Mouse (Mus musculus) stomach, embryonic 14.5 days (tissue): ENCODE results near the gene Map3k1. TPM values are rescaled to one million over a fixed set of nuclear protein-coding genes. Genes with fewer than 3 reads are reported as not detected.

Experiments used
- ATAC-seq: fragments of 200-750 bp; cut with Nextera tagmentation; 2 replicates; pipeline ENCODE4 v1.8.0; 2017; ENCODE audit warnings: low read depth, moderate TSS enrichment; ENCODE audit not compliant: insufficient number of reproducible peaks, insufficient read depth, low FRiP score
- H3K27ac ChIP-seq: fragments of 300-500 bp; sonication (generic); 2 replicates; pipeline ENCODE4 v1.5.1; 2014; ENCODE audit warnings: mild to moderate bottlenecking, low read length, moderate library complexity, mixed read lengths
- H3K27me3 ChIP-seq: fragments of 300-500 bp; sonication (generic); 2 replicates; pipeline ENCODE4 v1.6.1; 2014; ENCODE audit warnings: low read length, control low read depth, mixed read lengths; ENCODE audit not compliant: control insufficient read depth, insufficient read depth
- H3K36me3 ChIP-seq: fragments of 300-500 bp; sonication (generic); 2 replicates; pipeline ENCODE4 v1.6.1; 2014; ENCODE audit warnings: mild to moderate bottlenecking, control low read depth, low read length, moderate library complexity, mixed read lengths; ENCODE audit not compliant: control insufficient read depth, insufficient read depth
- H3K4me1 ChIP-seq: fragments of 300-500 bp; sonication (generic); 2 replicates; pipeline ENCODE4 v1.6.1; 2014; ENCODE audit warnings: low read length, control low read depth, mixed read lengths; ENCODE audit not compliant: control insufficient read depth, insufficient read depth
- H3K4me2 ChIP-seq: fragments of 300-500 bp; sonication (generic); replicated peaks from 2 replicates; pipeline ENCODE4 v1.6.1; 2014; ENCODE audit warnings: low read depth, low read length, control low read depth
- H3K4me3 ChIP-seq: fragments of 300-500 bp; sonication (generic); 2 replicates; pipeline ENCODE4 v1.5.1; 2014; ENCODE audit warnings: low read depth, low read length, control low read depth
- H3K9ac ChIP-seq: fragments of 300-500 bp; sonication (generic); replicated peaks from 2 replicates; pipeline ENCODE4 v1.6.1; 2014; ENCODE audit warnings: low read depth, mild to moderate bottlenecking, control low read depth, low read length, moderate library complexity, mixed read lengths
- H3K9me3 ChIP-seq: fragments of 300-500 bp; sonication (generic); 2 replicates; pipeline ENCODE4 v1.6.1; 2016; ENCODE audit warnings: low read depth, low read length, control low read depth; ENCODE audit not compliant: control insufficient read depth
- WGBS: fragments of 180-500 bp; shearing (Covaris S2); extraction: QIAGEN DNeasy Blood & Tissue Kit; methylation state at CpG from one replicate; pipeline ENCODE4 v1.1.7; 2014; 5-methylcytosine and 5-hydroxymethylcytosine counted together
- polyA plus RNA-seq: library from polyadenylated mRNA; unstranded; fragments of >200 nt; fragmentation: Nextera tagmentation; extraction: Ambion mirVana; gene quantifications from 2 replicates; pipeline ENCODE4 v1.2.1, GENCODE M21; 2014

Gene Map3k1
- polyA plus RNA-seq, 1 experiment from 2014 or later = 32.0 TPM

GRCm38 (mm10) chr13:111791596-111791995 is 17.2 kb downstream of the Map3k1 start:
- H3K9me3 ChIP-seq = no peaks in the 10 kb centered on the region
- ATAC-seq = no peak
- no peak overlapping the region for H3K4me2 ChIP-seq
- H3K9ac ChIP-seq = no peak overlapping the region
- no peaks in the 10 kb centered on the region for H3K36me3 ChIP-seq
- no peaks in the 10 kb centered on the region for H3K27me3 ChIP-seq
- no peak overlapping the region for H3K27ac ChIP-seq
- H3K4me3 ChIP-seq = no peak overlapping the region
- 86% methylated on average over 11 of the region's 11 CpGs for WGBS
- H3K4me1 ChIP-seq = peaks cover 59% of the 10 kb centered on the region

GRCm38 (mm10) chr13:111789420-111790065 is 19.2 kb downstream of the Map3k1 start:
- Histone ChIP-seq H3K9me3 (no peaks in the 10 kb centered on the region), H3K36me3 (no peaks in the 10 kb centered on the region), H3K4me1 (peaks cover 53% of the 10 kb centered on the region), H3K4me3 (no peak overlapping the region), H3K9ac (no peak overlapping the region), H3K4me2 (peak overlapping the region; percentile 1; the same call in 1 of the 2 replicates), H3K27ac (peak overlapping the region; percentile 35; the same call in 1 of the 2 replicates), H3K27me3 (no peaks in the 10 kb centered on the region)
- ATAC-seq = no peak; the same call in 1 of the 2 replicates
- 25% methylated on average over 9 of the region's 9 CpGs for WGBS

DNA sequence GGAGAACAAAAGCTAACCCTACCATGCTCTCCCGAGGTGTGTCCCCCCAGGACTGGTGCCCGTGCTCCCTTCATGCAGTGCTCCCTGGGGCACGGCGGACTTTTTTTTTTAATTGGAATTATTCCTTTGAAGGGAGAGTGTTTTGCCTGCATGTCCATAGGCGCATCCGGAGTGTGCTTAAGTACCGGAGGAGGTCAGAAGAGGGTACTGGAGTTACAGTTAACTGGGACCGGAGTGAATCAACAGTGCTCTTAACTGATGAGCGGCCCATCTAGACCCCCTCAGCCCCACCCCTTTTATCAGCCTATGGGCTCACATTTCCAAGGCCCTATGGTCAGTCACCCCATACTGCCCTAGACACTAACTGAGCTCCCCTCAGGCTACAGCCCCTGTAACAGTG is 19.9 kb downstream of the Map3k1 start:
- H3K9ac ChIP-seq = no peak overlapping the region
- 60% methylated on average over 9 of the region's 9 CpGs for WGBS
- ATAC-seq = peak; percentile 39; the same call in 1 of the 2 replicates
- H3K4me3 ChIP-seq = no peak overlapping the region
- peaks cover 53% of the 10 kb centered on the region for H3K4me1 ChIP-seq
- no peaks in the 10 kb centered on the region for H3K36me3 ChIP-seq
- peak overlapping the region; percentile 35; the same call in 1 of the 2 replicates for H3K27ac ChIP-seq
- no peak overlapping the region for H3K4me2 ChIP-seq
- no peaks in the 10 kb centered on the region for H3K9me3 ChIP-seq
- no peaks in the 10 kb centered on the region for H3K27me3 ChIP-seq

- Histone ChIP-seq H3K9me3 (no peaks in the 10 kb centered on the region), H3K9ac (no peak overlapping the region), H3K4me2 (no peak overlapping the region), H3K4me1 (peaks cover 48% of the 10 kb centered on the region), H3K27me3 (no peaks in the 10 kb centered on the region), H3K27ac (no peak overlapping the region), H3K36me3 (no peaks in the 10 kb centered on the region), H3K4me3 (no peak overlapping the region)
- 27% methylated on average over 18 of the region's 18 CpGs for WGBS
- peak; percentile 25; the same call in 1 of the 2 replicates for ATAC-seq
These were observed 20.8 kb downstream of the Map3k1 start for GRCm38 (mm10) chr13:111787857-111788619.

DNA sequence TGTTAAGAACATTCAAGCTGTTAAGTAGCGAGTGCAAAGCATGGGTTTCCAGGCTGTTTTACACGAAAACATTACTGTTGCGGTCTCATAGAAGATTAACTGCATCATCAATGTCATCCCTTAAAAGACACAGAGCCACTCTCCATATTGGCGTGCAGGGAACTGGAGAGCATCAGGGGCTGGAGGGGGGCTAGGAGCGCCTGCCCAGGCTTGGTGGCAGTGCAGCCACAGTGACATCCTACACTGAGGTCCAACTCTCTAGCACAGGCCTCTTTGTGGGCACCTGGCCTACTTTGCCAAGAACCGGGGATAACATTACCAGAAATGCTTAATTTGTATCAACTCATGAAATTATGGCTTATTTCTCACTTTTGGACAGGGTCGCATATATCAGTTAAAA is 22.2 kb downstream of the Map3k1 start:
- Histone ChIP-seq H3K27ac (no peak overlapping the region), H3K27me3 (no peaks in the 10 kb centered on the region), H3K9me3 (no peaks in the 10 kb centered on the region), H3K4me3 (no peak overlapping the region), H3K4me1 (peaks cover 33% of the 10 kb centered on the region), H3K4me2 (no peak overlapping the region), H3K9ac (no peak overlapping the region), H3K36me3 (no peaks in the 10 kb centered on the region)
- no peak for ATAC-seq
- WGBS = 95% methylated on average over 7 of the region's 7 CpGs

DNA sequence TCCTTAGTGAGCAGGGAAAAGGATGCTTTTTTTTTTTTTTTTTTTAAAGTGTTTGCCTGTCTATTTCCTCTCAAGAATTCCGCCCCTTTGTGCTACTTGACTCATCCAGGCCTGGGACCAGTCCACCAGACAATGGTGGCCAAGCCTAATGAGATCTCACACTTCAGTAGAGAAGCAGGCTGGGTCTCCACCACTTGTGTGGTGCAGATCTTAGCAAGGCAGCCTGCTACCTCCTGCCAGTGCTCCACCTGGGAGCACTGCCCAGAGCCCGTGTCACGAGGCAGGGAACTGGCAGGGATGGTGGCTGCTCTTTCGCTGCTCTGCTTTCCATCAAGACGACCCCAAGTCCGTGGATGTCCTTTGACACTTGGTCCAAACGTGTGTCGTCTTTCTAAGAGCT is 25.3 kb downstream of the Map3k1 start:
- H3K27me3 ChIP-seq = no peaks in the 10 kb centered on the region
- H3K9me3 ChIP-seq = no peaks in the 10 kb centered on the region
- H3K9ac ChIP-seq = no peak overlapping the region
- H3K4me2 ChIP-seq = no peak overlapping the region
- ATAC-seq = no peak
- WGBS = 53% methylated on average over 8 of the region's 8 CpGs
- H3K4me3 ChIP-seq = no peak overlapping the region
- peaks cover 7% of the 10 kb centered on the region; the same call in 1 of the 2 replicates for H3K4me1 ChIP-seq
- no peak overlapping the region for H3K27ac ChIP-seq
- no peaks in the 10 kb centered on the region for H3K36me3 ChIP-seq

DNA sequence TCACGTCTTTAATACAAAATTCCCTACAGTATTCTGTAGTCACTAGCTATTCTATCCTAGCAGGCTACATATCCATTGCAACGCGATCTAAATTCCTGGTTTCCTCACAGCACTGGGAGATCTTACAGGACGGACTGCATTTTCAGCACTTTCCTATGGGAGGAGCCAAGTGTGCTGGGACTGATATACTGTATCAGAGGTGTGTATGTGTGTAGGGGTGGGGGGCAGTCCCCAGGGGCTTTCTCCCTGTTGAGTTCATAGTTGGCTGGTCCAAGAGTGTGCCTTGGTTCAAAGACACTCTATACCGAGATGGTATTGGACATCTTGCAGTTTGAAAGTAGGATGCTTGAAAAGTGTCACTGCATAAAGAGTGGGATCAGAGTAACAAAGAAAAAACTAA is 29.3 kb downstream of the Map3k1 start:
- H3K9ac ChIP-seq = no peak overlapping the region
- H3K27ac ChIP-seq = no peak overlapping the region
- 74% methylated on average over 5 of the region's 5 CpGs for WGBS
- no peaks in the 10 kb centered on the region for H3K27me3 ChIP-seq
- no peaks in the 10 kb centered on the region for H3K9me3 ChIP-seq
- no peak overlapping the region for H3K4me3 ChIP-seq
- ATAC-seq = no peak
- peaks cover 11% of the 10 kb centered on the region; the same call in 1 of the 2 replicates for H3K36me3 ChIP-seq
- peaks cover 8% of the 10 kb centered on the region; the same call in 1 of the 2 replicates for H3K4me1 ChIP-seq
- no peak overlapping the region for H3K4me2 ChIP-seq

DNA sequence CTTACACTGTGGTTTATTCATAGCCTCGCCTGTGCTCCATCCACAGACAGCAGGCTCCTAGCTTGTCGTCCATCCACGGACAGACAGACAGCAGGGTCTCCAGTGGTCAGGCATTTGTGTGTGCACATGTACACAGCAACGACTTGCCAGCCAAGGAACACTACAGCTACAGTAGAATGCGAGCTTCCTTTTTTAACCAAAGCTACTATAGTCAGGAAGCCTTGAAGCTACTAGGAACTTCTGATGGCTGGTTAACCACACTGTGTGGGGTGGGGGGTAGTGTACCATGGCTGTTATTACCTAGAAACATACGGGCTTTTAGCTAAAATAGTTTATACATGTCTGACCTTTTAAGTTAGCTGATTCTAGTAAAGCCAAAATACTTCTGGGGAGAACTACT is 30.2 kb downstream of the Map3k1 start:
- 65% methylated on average over 6 of the region's 6 CpGs for WGBS
- H3K9me3 ChIP-seq = no peaks in the 10 kb centered on the region
- no peak overlapping the region for H3K4me3 ChIP-seq
- H3K36me3 ChIP-seq = peaks cover 14% of the 10 kb centered on the region
- H3K4me2 ChIP-seq = no peak overlapping the region
- no peak for ATAC-seq
- no peak overlapping the region for H3K27ac ChIP-seq
- H3K27me3 ChIP-seq = no peaks in the 10 kb centered on the region
- peaks cover 8% of the 10 kb centered on the region; the same call in 1 of the 2 replicates for H3K4me1 ChIP-seq
- H3K9ac ChIP-seq = no peak overlapping the region
